Comparison of ENCODE assay signal across 8 mouse cellular contexts in genomic region chr10:99262867-99263379, GRCm38 (mm10). TPM values are rescaled to one million over a fixed set of nuclear protein-coding genes. Genes with fewer than 3 reads are reported as not detected.
A peak's percentile ranks its signal among the peaks of the same experiment; 100 is the strongest.
DNase-seq lines count a peak whose midpoint lies in the region.

Gene Dusp6, plus strand, starts transcription at chr10:99263231.

- peak within 1 kb of the TSS; percentile 99 for H3K4me3 ChIP-seq in megakaryocyte, embryonic 14.5 days (replicated peaks)

- H3K9me3 ChIP-seq in megakaryocyte, embryonic 14.5 days = no peaks in the 10 kb centered on the region

- H3K4me1 ChIP-seq in megakaryocyte, embryonic 14.5 days = peaks cover 70% of the 10 kb centered on the region

- peaks cover 16% of the 10 kb centered on the region for H3K36me3 ChIP-seq in megakaryocyte, embryonic 14.5 days (replicated peaks; ENCODE audit: low read length)

- DNase-seq in T-cell, adult 2 months (ENCODE audit: low spot score) = peak; percentile 96
- peak; percentile 88 to 89 for DNase-seq in cerebellum, postnatal 4 days (ENCODE audit: low spot score in 2 of 2)
- peak; percentile 86 to 88 for DNase-seq in gastrocnemius, adult 8-10 months (ENCODE audit: low spot score in 2 of 2)
- peak; percentile 94 for DNase-seq in hindlimb bud, embryonic 11.5 days (ENCODE audit: extremely low spot score, low read depth, low spot score)
- peak; percentile 92 to 97 for DNase-seq in left cerebral cortex, adult 8-10 months (ENCODE audit: low spot score in 2 of 2)
- peak; percentile 98 to 99 for DNase-seq in right cerebral cortex, postnatal 10 days (ENCODE audit: low spot score in 2 of 2)
- peak; percentile 90 for DNase-seq in urinary bladder, postnatal 25 days (ENCODE audit: low spot score)

- peaks cover 2% of the 10 kb centered on the region for H3K27me3 ChIP-seq in megakaryocyte, embryonic 14.5 days (replicated peaks)

RNA-seq across cellular contexts. Expression of gene Dusp6, which starts in this region (rescaled TPM):
- total RNA-seq in gastrocnemius, adult 8-10 months (2022) = 1 to 10 TPM; 7.3 to 9.8 (median 8.5) TPM
- 10 to 100 TPM; 46.0 to 76.2 (median 60.7) TPM for total RNA-seq in left cerebral cortex, adult 8-10 months (2022)
- polyA plus RNA-seq in megakaryocyte, embryonic 14.5 days (2012; ENCODE audit: insufficient read depth, low replicate concordance) = 1.9 and 9.2 TPM in 2 replicates

Comparison
In these comparisons a context has a peak if more than half of its experiments do, and no peak if none do; other contexts are left out.
1. Peak in every context shown above with its lines: DNase-seq and H3K4me3 ChIP-seq.
2. RNA of gene Dusp6 (total RNA-seq): 46.0 to 76.2 TPM in left cerebral cortex, adult 8-10 months; 7.3 to 9.8 TPM in gastrocnemius, adult 8-10 months; every median in the first group is over 4 times any median in the second.